Mouse (Mus musculus): ENCODE measurements around the gene Scamp5.

- TF ChIP-seq FLI1 (IDR thresholded peaks at IDR 0.05; ENCODE audit: low read length) (no peak), GATA1 (IDR thresholded peaks at IDR 0.05; ENCODE audit: borderline replicate concordance, low read length) (no peak)
Measured at GRCm38 (mm10) chr9:57497236-57497635, 29.4 kb upstream of the Scamp5 start.
